Mouse (Mus musculus) ovary, postnatal 14 days (tissue): Measurements from ENCODE around the gene Ubxn10.

Experiments
- DNase-seq: peaks from one replicate; pipeline ENCODE4 v3.0.0; 2022; ENCODE audit warnings: low spot score

Gene Ubxn10

GRCm38 (mm10) chr4:138701111-138701510, 35.9 kb downstream of the Ubxn10 start:
- DNase-seq, result no peak

GRCm38 (mm10) chr4:138700184-138700982, 36.6 kb downstream of the Ubxn10 start:
- peak; percentile 56 for DNase-seq

- DNase-seq, result no peak
These were observed 38.7 kb downstream of the Ubxn10 start for GRCm38 (mm10) chr4:138698296-138698695.

GRCm38 (mm10) chr4:138697166-138697860, 39.7 kb downstream of the Ubxn10 start:
- DNase-seq, result no peak

DNA sequence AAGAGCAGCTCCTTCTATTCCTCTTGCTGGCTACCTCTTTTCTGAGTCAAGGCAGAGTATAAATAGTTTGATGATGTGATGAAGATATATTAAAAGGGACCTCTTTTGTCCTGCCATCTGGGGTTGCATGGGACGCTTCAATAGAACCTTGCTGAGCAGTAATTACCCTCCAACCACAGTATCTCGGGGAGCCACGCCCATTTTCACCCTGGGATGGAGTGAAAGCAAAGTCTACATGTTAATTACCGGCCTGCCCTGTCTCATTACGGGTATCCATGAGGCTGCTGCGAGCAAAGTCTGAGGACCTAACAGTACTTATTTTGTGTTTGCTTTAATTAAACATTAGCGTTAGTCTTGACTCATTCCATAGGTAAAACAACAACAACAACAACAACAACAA, 40.2 kb downstream of the Ubxn10 start:
- DNase-seq, result no peak

GRCm38 (mm10) chr4:138693043-138693692, 43.8 kb downstream of the Ubxn10 start:
- DNase-seq, result no peak

DNA sequence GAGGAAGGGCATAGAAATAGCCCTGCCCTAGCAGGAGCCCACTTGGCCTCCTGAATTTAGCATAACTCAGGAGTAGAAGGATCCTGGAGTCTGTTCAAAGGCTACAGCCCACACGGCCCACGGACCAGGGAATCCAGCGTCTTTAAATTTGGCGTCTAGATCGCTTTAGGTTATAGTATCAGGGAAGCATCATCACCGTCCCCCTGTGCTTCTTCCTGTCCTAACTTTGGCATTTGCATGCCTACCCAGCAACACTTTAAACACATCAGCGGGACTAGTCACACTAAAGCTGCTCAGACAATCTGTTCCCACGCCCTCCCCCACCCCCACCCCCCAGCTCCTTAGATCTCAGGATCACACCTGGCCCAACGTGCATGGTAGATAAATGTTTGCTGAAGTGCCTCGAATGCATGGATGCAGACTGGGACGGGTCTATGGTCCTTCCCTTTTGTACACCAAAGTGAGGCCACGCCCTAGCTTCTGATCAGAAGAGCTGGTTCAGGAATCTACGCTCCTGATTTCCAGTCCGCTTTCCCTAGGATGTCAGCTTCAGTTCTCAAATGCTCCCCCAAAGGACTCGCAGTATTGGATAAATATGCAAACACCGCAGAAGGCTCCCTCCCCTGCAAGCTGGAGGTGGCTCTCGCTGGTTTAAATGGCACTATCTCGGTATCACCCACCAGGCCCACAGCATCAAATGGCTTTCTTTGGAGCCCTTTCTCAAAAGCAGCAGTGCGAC, 45.4 kb downstream of the Ubxn10 start:
- no peak for DNase-seq

DNA sequence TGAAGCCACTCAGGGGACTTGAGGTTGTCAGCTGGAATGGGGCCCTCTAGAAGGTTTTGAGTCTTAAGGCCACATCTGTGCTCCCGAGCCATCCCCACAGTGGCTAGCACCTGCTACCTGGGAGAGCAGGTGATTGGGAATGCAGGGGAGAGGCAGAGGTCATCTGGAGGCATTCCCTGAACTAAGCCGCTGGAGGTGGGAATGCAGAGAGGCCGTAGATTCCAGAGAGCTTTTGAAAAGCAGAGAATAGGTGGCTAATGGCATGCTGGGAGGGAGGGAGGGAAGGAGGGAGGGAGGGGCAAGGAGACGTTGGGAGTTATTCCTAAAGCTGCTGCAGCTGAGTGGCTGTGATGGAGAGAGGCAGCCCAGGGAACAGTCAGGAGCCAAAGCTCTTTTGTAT, 46.4 kb downstream of the Ubxn10 start:
- no peak for DNase-seq

DNA sequence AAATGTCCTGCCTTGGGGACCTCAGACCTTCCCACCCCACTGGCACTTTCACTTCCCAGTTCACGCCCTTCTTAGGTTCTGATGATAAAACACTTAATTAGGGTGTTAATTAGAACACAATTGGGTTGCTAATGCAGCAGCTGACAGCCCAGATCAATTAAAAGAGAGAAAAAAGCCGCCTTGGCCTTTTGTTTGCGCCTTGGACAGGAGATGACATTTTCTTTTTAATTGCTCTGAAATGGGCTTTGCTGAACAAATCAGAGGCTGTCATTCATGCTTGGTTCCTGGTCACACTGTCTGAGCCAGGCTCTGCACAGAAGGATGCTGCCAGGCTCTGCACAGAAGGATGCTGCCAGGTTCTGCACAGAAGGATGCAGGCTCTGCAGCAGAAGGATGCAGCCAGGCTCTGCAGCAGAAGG, 47.9 kb downstream of the Ubxn10 start:
- DNase-seq, result no peak

- DNase-seq, result no peak
These were observed 51.2 kb downstream of the Ubxn10 start for GRCm38 (mm10) chr4:138685813-138686212.

DNA sequence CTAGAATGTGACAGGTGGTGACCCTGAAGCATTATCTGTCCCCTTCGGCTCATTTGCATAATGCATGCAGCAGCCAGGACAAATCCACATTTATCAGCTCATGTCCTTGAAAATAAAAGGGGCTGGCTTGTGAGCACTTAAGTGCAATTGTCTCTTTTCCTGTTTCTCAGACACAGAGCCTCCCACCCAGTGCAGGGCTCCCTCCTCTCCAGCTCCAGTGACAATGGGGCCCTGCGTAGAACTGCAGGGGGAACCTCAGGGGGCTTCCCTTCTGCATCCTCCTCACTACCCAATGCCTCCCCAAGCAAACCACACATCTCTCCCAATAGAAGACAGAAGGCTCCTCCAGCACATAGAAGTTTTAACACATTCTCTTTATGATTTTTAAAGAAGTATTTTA, 54.2 kb downstream of the Ubxn10 start:
- no peak for DNase-seq

- no peak for DNase-seq
These were observed 56.8 kb downstream of the Ubxn10 start for GRCm38 (mm10) chr4:138680124-138680523.

DNA sequence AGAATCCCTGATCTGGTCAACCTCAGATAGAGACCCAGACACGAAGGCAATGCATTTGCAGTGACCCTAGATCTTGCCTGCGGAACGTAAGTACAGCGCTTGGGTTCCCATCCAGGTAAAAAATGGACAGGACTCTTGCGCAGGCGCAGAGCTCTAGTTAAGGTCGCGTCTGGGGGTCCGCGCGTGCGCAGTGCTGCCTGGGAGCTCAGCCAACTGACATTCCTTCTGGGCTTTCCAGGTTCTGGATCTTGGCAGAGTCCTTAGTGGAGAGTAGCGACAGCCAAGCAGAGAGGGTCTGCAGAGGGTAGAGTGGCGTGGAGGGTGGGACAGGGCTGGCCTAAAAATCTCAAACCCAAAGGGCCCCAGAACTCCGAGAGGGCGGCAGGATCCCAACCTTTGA, 59.4 kb downstream of the Ubxn10 start:
- no peak for DNase-seq

DNA sequence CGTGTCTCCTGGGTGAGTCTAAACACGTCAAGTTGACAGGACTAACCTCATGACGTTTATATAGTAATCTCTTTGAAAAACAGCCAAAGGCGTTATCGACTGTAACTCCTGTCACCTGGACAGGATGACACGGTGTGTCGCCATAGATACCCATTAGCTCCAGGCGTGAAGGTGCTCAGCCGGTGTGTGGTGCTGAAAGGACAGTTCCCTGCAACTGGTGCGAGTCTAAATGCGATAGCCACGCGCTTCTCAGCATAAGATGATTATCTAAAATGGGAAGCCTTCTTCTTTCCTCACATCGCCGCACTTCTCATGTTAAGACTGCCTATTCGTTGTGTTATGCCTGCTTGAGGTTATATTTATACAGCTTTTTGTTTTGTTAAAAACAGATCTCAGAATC, 60.5 kb downstream of the Ubxn10 start:
- peak; percentile 31 for DNase-seq

GRCm38 (mm10) chr4:138672160-138672559, 64.8 kb downstream of the Ubxn10 start:
- no peak for DNase-seq

- DNase-seq, result no peak
These were observed 66.7 kb downstream of the Ubxn10 start for GRCm38 (mm10) chr4:138670093-138670889.

DNA sequence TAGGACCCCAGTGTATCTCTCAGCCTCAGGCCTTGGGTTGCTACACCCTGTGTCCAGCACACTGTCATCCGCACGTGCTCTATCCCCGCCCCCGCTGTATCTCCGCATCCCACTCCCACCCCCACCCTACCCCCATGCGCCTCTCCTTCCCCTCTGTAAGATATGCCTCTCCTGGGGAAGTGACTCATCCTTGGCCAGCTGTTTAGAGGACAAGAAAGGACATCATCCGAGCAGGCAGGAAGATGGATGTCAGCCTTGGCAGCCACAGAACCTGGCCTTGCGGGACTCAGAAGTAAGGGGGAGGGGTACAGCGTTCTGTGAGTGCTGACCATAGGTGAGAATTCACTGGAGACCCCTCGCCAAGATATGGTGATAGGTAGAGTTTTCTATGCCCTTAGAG, 70.4 kb downstream of the Ubxn10 start:
- no peak for DNase-seq

DNA sequence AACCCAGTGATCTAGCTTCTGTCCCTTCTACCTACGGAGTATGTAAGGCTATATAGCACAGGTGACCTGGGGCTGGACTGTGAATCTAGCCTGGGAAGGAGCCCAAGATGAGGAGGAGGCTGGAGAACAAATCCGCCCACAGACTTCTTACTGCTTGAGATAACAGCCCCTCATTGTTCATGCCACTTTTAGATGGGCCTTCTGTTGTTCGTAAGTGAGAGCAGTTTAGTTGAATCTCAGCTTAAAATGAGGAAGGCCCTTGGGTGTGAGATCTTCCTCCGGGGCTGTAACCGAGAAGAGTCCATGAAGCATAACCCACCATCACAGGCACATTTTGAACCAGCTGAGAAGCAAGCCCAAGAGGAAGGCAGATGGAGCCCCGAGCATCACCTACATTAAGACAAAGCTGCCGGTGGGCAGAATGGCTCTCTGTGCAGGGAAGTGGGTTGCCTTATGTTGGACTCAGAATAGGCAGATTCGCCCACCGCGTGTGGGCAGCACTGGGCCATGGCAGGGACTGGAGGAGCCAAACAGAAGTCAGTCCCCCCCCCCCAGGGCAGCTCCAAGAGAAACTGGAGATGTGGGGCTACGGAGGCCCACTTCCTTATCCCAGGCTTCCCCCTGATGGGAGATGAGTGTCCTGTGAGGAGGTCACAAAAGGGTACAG, 76.9 kb downstream of the Ubxn10 start:
- DNase-seq, result no peak
